Mouse (Mus musculus) erythroid progenitor cell, adult 5-6 weeks (primary cell): ENCODE measurements around the gene Ccl11. TPM values are rescaled to one million over a fixed set of nuclear protein-coding genes. Genes with fewer than 3 reads are reported as not detected.

Experiments used
- ATAC-seq: replicated peaks from 2 replicates; pipeline ENCODE4 v1.8.0; 2016; ENCODE audit warnings: moderate number of reproducible peaks, mild to moderate bottlenecking, moderate TSS enrichment, inconsistent platforms; ENCODE audit not compliant: poor library complexity, low FRiP score, severe bottlenecking
- total RNA-seq, 2 experiments: library from RNA; stranded (forward) in 1 of 2; stranded (reverse) in 1 of 2; fragments of 150-400 nt in 1 of 2; fragments of 186-747, 209-891 nt in 1 of 2; gene quantifications; 2 replicates each; pipeline versions ENCODE4 v1.2.3 to v1.2.4; 2015 to 2017; ENCODE audit warnings: low replicate concordance in 2 of 2

Gene Ccl11
- total RNA-seq (2015; ENCODE audit: low replicate concordance) (not detected in 2 replicates), total RNA-seq (2017; ENCODE audit: low replicate concordance) (not detected in 2 replicates)

- ATAC-seq = no peak
These were observed at the start of gene Ccl11 for GRCm38 (mm10) chr11:82057646-82058045. Gene Ccl11, plus strand, starts transcription at chr11:82057823.

GRCm38 (mm10) chr11:82010115-82010514 is 47.5 kb upstream of the Ccl11 start:
- ATAC-seq = no peak

DNA sequence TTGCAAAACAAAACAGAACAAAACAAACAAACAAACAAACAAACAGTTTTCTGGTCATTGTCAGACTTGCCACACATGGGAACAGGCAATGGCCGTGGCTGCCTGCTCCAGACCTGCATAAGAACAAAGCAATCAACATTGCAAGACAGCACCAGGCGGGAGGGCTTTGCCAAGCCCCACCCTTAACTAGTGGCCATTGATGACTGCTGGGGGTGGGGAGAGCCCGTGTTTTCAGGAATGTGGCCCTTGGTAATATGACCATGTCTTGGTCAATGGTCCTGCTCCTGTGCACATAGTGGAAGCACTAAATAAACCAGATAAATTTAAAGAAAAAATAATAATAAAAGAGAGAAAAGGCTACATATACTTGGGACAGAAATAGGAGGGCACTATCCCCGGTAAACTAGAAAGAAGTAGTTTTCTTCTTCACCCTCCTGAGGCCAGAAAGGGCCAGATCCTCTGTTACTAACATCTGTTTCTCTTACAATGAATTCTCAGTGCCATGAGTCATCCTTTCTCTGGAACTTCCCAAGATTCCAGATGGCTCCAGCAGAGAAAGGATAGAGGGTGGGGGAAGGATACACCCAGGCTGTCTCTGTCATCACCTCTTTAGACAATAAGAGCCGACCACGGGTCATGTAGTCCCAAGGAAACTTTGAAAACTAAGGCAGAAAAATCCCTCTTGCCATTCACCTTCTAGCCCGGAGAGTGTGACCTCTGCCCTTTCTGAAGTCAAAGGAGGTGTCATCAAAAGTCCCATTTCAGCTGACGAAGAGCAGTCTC is 46.0 kb upstream of the Ccl11 start:
- ATAC-seq = no peak

- ATAC-seq = no peak
These were observed 43.9 kb upstream of the Ccl11 start for GRCm38 (mm10) chr11:82013756-82014155.

DNA sequence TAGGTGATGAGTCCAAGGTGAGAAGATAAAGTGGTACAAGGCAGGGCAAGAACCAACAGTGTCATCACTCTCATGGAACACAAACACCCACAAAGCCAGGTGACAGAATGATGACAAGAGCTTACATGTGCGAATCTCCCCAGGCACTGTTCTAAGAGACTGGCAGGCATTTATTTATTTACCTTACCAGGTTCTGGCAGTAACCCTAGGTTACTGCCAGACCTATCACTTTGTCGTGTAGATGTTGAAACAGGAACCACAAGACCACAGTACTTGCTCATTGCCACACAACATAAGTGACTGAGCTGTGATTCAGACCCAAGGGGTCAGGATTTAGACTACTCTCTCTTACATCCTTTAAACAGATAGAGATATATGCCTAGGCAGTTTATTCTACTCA is 42.6 kb upstream of the Ccl11 start:
- no peak for ATAC-seq

DNA sequence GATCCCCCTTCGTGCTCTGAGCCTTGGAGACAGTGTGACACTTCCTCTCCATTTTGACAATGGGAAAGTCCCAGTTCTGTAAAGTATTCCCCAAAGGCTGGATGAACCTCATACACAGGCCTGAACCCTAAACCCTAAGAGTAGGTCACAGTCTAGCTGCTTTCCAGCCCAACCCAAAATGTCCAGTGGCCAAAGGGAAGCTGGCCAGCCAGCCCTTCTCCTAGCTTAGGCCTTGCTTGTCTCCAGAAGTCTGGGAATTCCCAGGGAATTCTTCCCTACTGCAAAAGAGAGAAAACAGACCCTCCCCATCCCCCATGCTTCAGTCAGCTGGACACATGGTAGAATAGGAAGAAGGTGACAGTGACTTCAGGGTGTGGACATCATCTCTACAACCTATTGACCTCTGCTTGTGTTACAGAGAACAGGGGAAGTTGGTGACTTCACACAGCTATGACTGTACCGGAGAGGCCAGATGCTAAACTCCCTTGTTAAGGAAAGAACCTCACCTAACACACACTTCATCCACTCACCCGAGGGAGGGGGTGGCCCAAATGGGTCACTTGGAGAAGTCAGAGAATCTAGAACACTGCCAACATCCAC is 41.3 kb upstream of the Ccl11 start:
- ATAC-seq = no peak

- ATAC-seq = no peak
These were observed 38.2 kb upstream of the Ccl11 start for GRCm38 (mm10) chr11:82019389-82019788.

- no peak for ATAC-seq
These were observed 37.8 kb upstream of the Ccl11 start for GRCm38 (mm10) chr11:82019793-82020192.

DNA sequence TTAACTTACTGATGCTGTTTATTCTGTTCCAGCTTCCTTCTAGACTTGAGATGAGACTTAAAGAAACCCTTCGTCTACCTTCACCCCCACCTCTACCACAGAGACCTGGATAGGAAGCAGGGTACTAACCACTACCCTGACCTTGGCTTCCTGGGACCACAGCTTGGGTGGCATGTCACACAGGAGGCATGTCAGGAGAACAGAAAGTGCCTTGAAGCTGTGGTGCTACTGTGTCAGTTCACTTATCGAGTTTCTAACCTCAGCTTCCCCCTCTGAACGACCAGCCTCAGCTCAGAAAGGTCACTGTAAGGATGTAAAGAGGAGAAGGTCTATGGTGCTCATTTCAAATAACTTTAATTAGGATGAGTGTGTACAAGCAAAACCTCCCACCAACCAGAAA is 36.2 kb upstream of the Ccl11 start:
- no peak for ATAC-seq

- no peak for ATAC-seq
These were observed 35.0 kb upstream of the Ccl11 start for GRCm38 (mm10) chr11:82022504-82023056.

GRCm38 (mm10) chr11:82023769-82024168 is 33.9 kb upstream of the Ccl11 start:
- no peak for ATAC-seq

DNA sequence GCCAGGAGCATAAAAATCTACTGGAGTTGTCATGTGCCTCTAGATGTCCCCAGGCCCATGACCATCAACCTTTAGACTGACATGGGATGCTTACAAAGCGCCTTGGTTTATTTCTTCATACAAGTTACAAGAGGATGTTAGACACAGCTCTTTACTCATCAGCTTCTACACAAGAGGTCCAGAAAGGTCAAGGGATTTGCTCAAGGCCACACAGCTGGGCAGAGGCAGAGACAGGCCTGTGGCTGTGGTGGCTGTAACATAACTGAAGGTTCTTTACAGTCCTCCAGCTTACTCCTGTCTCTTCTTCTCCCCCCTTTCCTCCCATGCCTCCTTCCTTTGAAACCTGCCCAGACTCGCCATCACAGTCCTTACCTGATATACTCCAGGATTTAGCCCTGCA is 27.5 kb upstream of the Ccl11 start:
- no peak for ATAC-seq

DNA sequence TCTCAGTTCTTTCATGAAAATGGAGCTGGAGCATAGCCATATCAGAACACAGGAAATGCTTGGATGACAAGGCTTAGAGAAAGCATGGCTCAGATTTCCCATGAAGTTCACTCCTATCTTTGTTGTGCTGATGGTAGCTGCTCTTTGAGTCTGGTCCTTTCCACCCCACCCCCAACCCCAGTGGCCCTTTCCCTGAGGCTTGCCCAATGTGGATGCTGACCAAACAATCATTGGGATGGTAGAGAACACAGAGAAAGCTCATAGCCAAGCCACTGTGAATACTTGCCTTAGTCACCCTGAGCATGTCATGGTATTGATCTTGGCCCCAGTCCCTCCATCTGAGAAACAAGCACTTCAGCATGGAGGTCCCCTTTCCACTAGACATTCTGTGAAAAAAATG is 25.5 kb upstream of the Ccl11 start:
- ATAC-seq = no peak

DNA sequence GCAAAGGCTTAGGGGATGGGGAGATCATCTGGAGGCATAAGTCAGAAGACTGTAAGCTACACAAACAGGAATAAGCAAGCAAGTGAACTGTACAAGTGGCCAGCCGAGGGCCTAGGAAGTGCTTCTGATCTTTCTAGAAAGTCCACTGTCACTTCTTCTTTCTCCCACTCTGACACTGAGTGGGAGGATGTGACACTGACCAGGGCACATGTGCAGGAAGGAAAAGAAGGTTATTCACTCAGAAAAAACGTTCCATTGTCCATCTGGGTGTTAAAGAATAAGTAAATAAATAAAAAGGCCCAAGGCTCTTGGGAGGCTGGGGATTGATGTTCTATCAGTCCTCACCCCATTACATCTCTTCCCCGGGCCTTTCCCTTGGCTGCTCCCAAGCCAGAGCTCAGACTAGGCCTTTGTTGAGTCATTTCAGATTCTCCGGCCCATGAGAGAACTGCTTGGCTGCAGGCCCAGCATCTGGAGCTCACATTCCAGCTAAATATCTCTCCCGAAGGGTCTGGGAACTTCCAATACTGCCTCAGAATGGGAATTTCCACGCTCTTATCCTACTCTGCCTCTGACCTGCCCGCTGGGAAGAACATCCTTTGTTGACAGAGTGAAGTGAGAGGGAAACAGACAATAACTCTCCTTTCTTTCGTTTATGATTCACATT is 24.8 kb upstream of the Ccl11 start:
- ATAC-seq = no peak

DNA sequence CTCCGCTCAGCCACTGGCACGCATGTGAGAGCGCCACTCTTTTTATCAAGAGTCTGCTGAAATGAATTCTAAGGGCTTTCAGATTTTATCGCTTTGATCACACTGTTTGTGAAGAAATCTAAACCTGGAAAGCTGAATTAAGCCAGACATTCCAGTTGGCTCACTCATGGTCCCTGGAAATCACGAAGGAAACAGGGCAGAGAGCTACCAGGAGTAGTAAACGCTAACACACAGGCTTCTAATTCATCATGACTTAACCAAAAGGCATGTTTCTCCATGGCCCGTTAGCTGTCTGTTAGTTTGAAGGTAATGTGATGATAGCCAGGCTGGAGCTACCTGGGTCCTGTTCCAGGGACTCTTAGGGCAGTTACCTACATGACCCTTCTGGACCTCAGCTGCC is 23.2 kb upstream of the Ccl11 start:
- ATAC-seq = no peak

- no peak; the same call in 1 of the 2 replicates for ATAC-seq
These were observed 22.3 kb upstream of the Ccl11 start, which contains the start of gene Ccl2 for GRCm38 (mm10) chr11:82035356-82035755. Gene Ccl2, plus strand, starts transcription at chr11:82035571.

DNA sequence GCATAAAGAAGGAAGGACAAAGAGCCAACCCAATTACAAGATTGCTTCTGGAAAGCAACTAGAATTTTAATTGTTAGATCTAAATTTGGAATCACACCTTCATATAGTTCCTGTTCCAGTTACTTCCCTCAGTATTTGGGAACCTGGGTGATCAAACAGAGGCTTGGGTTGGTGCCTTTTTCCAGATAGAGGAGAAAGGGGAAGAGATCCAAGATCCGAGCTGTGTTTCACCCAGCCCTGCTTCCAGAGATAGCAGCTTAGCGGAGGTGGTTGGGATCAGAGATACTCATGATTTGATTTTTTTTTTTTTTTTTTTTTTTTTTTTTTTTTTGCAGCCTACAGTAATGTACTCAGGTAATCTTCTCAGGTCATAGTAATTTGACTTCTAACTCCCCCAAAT is 21.8 kb upstream of the Ccl11 start:
- no peak for ATAC-seq

DNA sequence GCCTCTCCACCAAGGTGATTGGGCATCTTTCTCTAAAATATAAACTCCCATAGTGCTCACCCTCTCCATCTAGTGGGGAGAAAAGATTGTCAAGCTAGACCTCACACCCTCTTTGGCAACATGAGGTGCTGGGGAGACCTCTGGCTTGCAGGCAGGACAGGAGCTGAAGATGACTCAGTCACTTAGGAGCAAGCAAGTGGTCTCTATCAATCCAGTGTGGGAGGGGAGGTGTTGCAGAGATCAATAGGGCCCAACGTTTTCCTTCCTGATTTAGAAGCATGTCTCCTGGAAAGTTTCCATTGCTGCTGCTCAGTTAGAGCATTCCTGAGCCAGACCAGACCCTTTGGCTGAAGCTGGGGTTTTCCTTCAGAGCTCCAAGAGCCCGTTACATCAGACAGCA is 19.1 kb upstream of the Ccl11 start, which contains the start of gene Gm17268:
Gene Gm17268 (minus strand): TSS at position 28 of the 400 bp plus-strand sequence.
- no peak for ATAC-seq

DNA sequence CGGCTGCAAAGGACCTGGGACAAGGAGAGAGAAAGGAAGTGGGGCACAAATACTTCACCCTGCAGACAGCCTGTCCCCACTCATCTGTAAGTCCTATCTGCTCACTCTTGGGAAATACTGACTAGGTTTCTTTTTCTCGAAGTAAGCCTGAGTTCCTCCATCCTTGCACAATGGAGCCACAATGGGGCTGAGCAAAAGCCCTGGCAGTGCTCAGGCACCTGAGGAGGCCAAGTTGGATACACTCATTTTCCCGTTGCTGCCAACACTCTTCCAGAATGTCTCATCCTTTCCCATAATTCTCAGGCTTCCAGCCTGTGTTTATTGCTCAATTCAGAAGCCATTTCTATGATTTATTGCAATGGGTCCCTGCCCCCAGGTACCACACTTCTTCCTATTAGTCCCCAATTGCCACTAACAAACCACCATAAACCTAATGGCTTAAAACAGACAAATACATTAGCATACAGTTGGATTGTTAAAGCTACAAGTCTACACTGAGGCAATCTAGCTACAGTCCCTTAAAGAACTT is 18.4 kb upstream of the Ccl11 start:
- ATAC-seq = no peak

GRCm38 (mm10) chr11:82041671-82042080 is 15.9 kb upstream of the Ccl11 start:
- ATAC-seq = no peak
